ENCODE assay signal across 8 mouse cellular contexts in genomic region chr12:75818453-75819434, GRCm38 (mm10). TPM values are rescaled to one million over a fixed set of nuclear protein-coding genes. Genes with fewer than 3 reads are reported as not detected.
DNase-seq lines count a peak whose midpoint lies in the region; ATAC-seq and TF ChIP-seq lines count a peak whose summit lies in the region.

No protein-coding gene starts in this region.

- DNase-seq in Muller cell, postnatal 12 days (ENCODE audit: inconsistent ontology term): peak; percentile 88
- peak; percentile 51 to 61 for DNase-seq in cerebellum, adult 18-20 months
- peak; percentile 59 for DNase-seq in forebrain, postnatal 0 days
- DNase-seq in heart, postnatal 4 days: peak; percentile 67
- peak; percentile 46 to 64 for DNase-seq in layer of hippocampus, postnatal 10 days (ENCODE audit: low spot score in 2 of 2)
- DNase-seq in lung, postnatal 0 days (ENCODE audit: low spot score): peak; percentile 72
- peak; percentile 45 for DNase-seq in ovary, postnatal 14 days (ENCODE audit: low spot score)
- DNase-seq in thymus, postnatal 36 days: peak; percentile 41 to 44

- H3K9me3 ChIP-seq in forebrain, postnatal 0 days (ENCODE audit: low read length): no peaks in the 10 kb centered on the region
- H3K9me3 ChIP-seq in lung, postnatal 0 days (ENCODE audit: low read length): no peaks in the 10 kb centered on the region

- under 1% methylated on average over 79 of the region's 93 CpGs for whole genome bisulfite sequencing in forebrain, postnatal 0 days
- 3% methylated on average over 61 of the region's 93 CpGs for WGBS in lung, postnatal 0 days

- peak overlapping the region; percentile 71 for H3K9ac ChIP-seq in forebrain, postnatal 0 days
- peak overlapping the region; percentile 72 for H3K9ac ChIP-seq in lung, postnatal 0 days (replicated peaks; ENCODE audit: low read depth)

- no peak for TF ChIP-seq EP300 in lung, postnatal 0 days (IDR thresholded peaks at IDR 0.05)

- H3K4me2 ChIP-seq in forebrain, postnatal 0 days (ENCODE audit: low read depth): peak overlapping the region; percentile 90
- peak overlapping the region; percentile 86 for H3K4me2 ChIP-seq in lung, postnatal 0 days (replicated peaks; ENCODE audit: low read depth, low read length)

- no peaks in the 10 kb centered on the region for H3K4me1 ChIP-seq in forebrain, postnatal 0 days (ENCODE audit: insufficient read depth)
- peaks cover 14% of the 10 kb centered on the region; the same call in 1 of the 2 replicates for H3K4me1 ChIP-seq in lung, postnatal 0 days (ENCODE audit: insufficient read depth, low read depth, low read length)

- H3K36me3 ChIP-seq in forebrain, postnatal 0 days (ENCODE audit: insufficient read depth): no peaks in the 10 kb centered on the region
- H3K36me3 ChIP-seq in lung, postnatal 0 days (ENCODE audit: insufficient read depth, low read length): no peaks in the 10 kb centered on the region

- TF ChIP-seq CTCF in forebrain, postnatal 0 days (IDR thresholded peaks at IDR 0.05; ENCODE audit: low read depth): peak; percentile 31
- peak; percentile 48 for TF ChIP-seq CTCF in lung, postnatal 0 days (IDR thresholded peaks at IDR 0.05)

- peak overlapping the region; percentile 92 for H3K4me3 ChIP-seq in forebrain, postnatal 0 days (ENCODE audit: low read depth, low read length)
- H3K4me3 ChIP-seq in lung, postnatal 0 days (ENCODE audit: low read depth, low read length): peak overlapping the region; percentile 88

- peak overlapping the region; percentile 73 for H3K27ac ChIP-seq in forebrain, postnatal 0 days (ENCODE audit: low read depth, low read length)
- peak overlapping the region; percentile 83 for H3K27ac ChIP-seq in lung, postnatal 0 days (ENCODE audit: low read length)

- no peaks in the 10 kb centered on the region for H3K27me3 ChIP-seq in forebrain, postnatal 0 days (ENCODE audit: insufficient read depth, low read length)
- H3K27me3 ChIP-seq in lung, postnatal 0 days (replicated peaks; ENCODE audit: insufficient read depth, low read length): no peaks in the 10 kb centered on the region

- ATAC-seq in forebrain, postnatal 0 days: peak; percentile 78
- ATAC-seq in lung, postnatal 0 days: peak; percentile 82

RNA-seq across cellular contexts. Expression of gene Syne2, which starts 0.8 kb away (rescaled TPM):
- total RNA-seq in forebrain, postnatal 0 days (2014; rRNA removed): 56.2 and 63.5 TPM in 2 replicates
- polyA plus RNA-seq in forebrain, postnatal 0 days (2015; fragmentation: Nextera tagmentation; extraction: Ambion mirVana): 21.0 and 27.0 TPM in 2 replicates
- total RNA-seq in heart, postnatal 4 days (2021): 10 to 100 TPM; 55.3 to 65.4 TPM
- 10 to 100 TPM; 29.2 to 29.4 TPM for total RNA-seq in layer of hippocampus, postnatal 10 days (2021)
- 41.8 and 57.7 TPM in 2 replicates for polyA plus RNA-seq in lung, postnatal 0 days (2015; fragmentation: Nextera tagmentation; extraction: Ambion mirVana)

Comparison
In these comparisons a context has a peak if more than half of its experiments do, and no peak if none do; other contexts are left out.
1. Peak in every context shown above with its lines: DNase-seq, ATAC-seq, H3K4me3 ChIP-seq and H3K27ac ChIP-seq.